Mouse (Mus musculus) liver, adult 2 months (tissue): ENCODE data around the gene Ugcg. TPM values are rescaled to one million over a fixed set of nuclear protein-coding genes. Genes with fewer than 3 reads are reported as not detected.
A peak's percentile ranks its signal among the peaks of the same experiment; 100 is the strongest.

ENCODE experiments used
- DNase-seq: peaks from one replicate; pipeline ENCODE4 v3.0.0-alpha.2; 2011; ENCODE audit warnings: low read depth, low spot score; ENCODE audit errors: extremely low read depth
- H3K27ac ChIP-seq: fragments of 200-500 bp; replicated peaks from 2 replicates; pipeline ENCODE4 v1.5.1; 2012; ENCODE audit warnings: low read depth, mild to moderate bottlenecking, control low read depth, inconsistent platforms, low read length; ENCODE audit not compliant: insufficient read depth
- H3K27me3 ChIP-seq: fragments of 200-500 bp; 2 replicates; pipeline ENCODE4 v1.6.1; 2012; ENCODE audit warnings: mild to moderate bottlenecking, moderate library complexity, low read length, inconsistent platforms; ENCODE audit not compliant: control insufficient read depth, insufficient read depth
- H3K36me3 ChIP-seq: fragments of 200-500 bp; 2 replicates; pipeline ENCODE4 v1.6.1; 2012; ENCODE audit warnings: low read length, inconsistent platforms; ENCODE audit not compliant: control insufficient read depth, insufficient read depth
- H3K4me1 ChIP-seq: fragments of 200-500 bp; 2 replicates; pipeline ENCODE4 v1.6.1; 2011; ENCODE audit warnings: low read length; ENCODE audit not compliant: control insufficient read depth, insufficient read depth
- H3K4me3 ChIP-seq: fragments of 200-500 bp; 2 replicates; pipeline ENCODE4 v1.5.1; 2011; ENCODE audit warnings: low read depth, mild to moderate bottlenecking, control low read depth, low read length, moderate library complexity; ENCODE audit not compliant: insufficient read depth
- H3K79me2 ChIP-seq: fragments of 200-500 bp; 2 replicates; pipeline ENCODE4 v1.6.1; 2012; ENCODE audit warnings: inconsistent platforms, mild to moderate bottlenecking, low read length, moderate library complexity; ENCODE audit not compliant: control insufficient read depth, insufficient read depth
- H3K9ac ChIP-seq: fragments of 200-500 bp; 2 replicates; pipeline ENCODE4 v1.6.1; 2012; ENCODE audit warnings: low read depth, mild to moderate bottlenecking, control low read depth, inconsistent platforms, low read length
- CTCF ChIP-seq: fragments of 200-500 bp; IDR thresholded peaks from 2 replicates; pipeline ENCODE4 v1.5.1; 2011; ENCODE audit warnings: low read depth, low read length, control low read depth
- POLR2A ChIP-seq: fragments of 200-500 bp; IDR thresholded peaks from 2 replicates; pipeline ENCODE4 v1.6.1; 2011; ENCODE audit warnings: low read length, control low read depth; ENCODE audit not compliant: insufficient read depth; ENCODE audit errors: extremely low read depth
- WGBS: fragments of 180-500 bp; shearing (Covaris S2); methylation state at CpG from one replicate; pipeline ENCODE4 v1.1.7; 2018; 5-methylcytosine and 5-hydroxymethylcytosine counted together
- polyA plus RNA-seq: library from polyadenylated mRNA; depleted of rRNA; stranded (reverse); fragments of >200 nt; gene quantifications from 2 replicates; pipeline ENCODE4 v1.2.3, GENCODE M21; 2012
- total RNA-seq: library from RNA; depleted of rRNA; stranded (reverse); fragments of >200 nt; gene quantifications from 2 replicates; pipeline ENCODE4 v1.2.3, GENCODE M21; 2014

Gene Ugcg
- total and polyA plus RNA-seq, 2 experiments: 17.1 to 25.4 TPM

DNA sequence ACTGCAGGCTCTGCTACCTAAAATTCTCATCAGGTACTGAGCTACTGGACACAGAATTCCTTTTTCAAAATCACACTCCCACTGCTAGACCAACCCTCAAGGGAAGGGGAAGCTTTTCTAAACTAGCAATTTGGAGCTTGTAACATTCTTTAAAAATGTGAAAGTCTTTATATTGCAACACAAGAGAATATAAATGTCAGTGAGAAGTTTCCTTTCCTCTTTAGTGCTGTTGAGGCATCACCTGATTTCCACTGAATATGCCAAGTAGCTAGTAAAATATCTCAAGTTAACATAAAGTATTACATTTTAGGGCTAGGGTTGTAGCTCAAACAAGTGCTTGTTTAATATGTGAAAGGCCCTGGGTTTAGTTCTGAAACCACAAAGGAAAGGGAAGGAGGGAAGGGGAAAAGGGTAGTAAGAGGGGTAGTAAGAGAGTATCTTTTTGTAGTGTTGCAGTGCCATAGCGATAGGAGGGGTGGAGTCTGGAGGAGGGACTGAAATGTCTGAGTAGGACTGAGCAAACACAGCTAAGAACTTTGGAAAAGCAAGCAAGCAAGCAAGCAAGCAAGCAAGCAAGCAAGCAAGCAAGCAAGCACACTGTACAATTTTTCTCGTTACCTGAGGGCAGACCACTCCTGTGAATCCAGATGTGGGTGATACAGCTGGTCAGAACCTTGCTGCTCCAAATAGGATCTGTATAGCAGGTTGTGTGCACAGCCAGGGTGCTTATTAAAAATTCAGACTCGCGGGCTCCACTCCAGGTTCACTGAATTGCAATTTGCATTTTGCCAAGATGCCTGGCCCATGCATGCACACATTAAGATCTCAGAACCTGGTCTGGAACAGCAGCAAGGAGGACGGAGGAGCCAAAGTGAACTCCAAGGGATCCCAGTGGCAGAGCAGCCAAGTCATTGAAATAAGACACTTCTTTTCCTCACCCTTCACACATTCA is 7.5 kb upstream of the Ugcg start:
- 64% methylated on average over 5 of the region's 5 CpGs for WGBS

GRCm38 (mm10) chr4:59185671-59186070 is 3.4 kb upstream of the Ugcg start:
- Histone ChIP-seq H3K36me3 (no peaks in the 10 kb centered on the region), H3K27ac (no peak overlapping the region), H3K27me3 (no peaks in the 10 kb centered on the region), H3K4me3 (no peak overlapping the region), H3K4me1 (peaks cover 3% of the 10 kb centered on the region; the same call in 1 of the 2 replicates), H3K79me2 (peaks cover 9% of the 10 kb centered on the region; the same call in 1 of the 2 replicates), H3K9ac (no peak overlapping the region)
- no peak for DNase-seq
- WGBS: 70% methylated on average over 3 of the region's 3 CpGs
- TF ChIP-seq CTCF: no peak

More for the DNA sequence above, 7.5 kb upstream of the Ugcg start:
- no peaks in the 10 kb centered on the region for H3K27me3 ChIP-seq
- no peak overlapping the region for H3K9ac ChIP-seq
- H3K4me1 ChIP-seq: no peaks in the 10 kb centered on the region
- H3K27ac ChIP-seq: no peak overlapping the region
- H3K4me3 ChIP-seq: no peak overlapping the region
- no peak for DNase-seq
- no peaks in the 10 kb centered on the region for H3K79me2 ChIP-seq
- TF ChIP-seq POLR2A (no peak), CTCF (no peak)
- H3K36me3 ChIP-seq: no peaks in the 10 kb centered on the region

DNA sequence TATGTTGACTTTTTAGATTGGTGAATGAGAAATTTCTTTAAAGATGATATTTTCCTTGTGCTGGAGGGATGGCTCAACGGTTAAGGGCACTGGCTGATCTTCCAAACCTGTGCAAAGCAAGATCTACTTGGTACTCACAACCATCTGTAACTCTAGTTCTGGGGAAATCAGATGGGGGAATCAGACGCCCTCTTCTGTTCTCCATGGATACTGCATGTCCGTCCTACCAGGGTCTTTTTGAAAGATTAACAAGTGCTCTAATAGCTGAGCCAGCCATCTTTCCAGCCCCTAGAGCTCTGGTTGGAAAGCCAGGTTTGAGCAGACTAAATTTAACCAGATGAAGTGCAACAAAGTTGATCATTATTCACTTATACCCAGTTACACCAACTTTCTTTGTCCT is 1.8 kb upstream of the Ugcg start:
- Histone ChIP-seq H3K36me3 (no peaks in the 10 kb centered on the region), H3K4me3 (no peak overlapping the region), H3K4me1 (peaks cover 5% of the 10 kb centered on the region; the same call in 1 of the 2 replicates), H3K9ac (no peak overlapping the region), H3K27ac (no peak overlapping the region), H3K27me3 (no peaks in the 10 kb centered on the region), H3K79me2 (peaks cover 12% of the 10 kb centered on the region; the same call in 1 of the 2 replicates)
- WGBS: 44% methylated on average over 3 of the region's 3 CpGs
- peak; percentile 28 for DNase-seq
- no peak; the same call in 1 of the 2 replicates for TF ChIP-seq CTCF
- TF ChIP-seq POLR2A: no peak

DNA sequence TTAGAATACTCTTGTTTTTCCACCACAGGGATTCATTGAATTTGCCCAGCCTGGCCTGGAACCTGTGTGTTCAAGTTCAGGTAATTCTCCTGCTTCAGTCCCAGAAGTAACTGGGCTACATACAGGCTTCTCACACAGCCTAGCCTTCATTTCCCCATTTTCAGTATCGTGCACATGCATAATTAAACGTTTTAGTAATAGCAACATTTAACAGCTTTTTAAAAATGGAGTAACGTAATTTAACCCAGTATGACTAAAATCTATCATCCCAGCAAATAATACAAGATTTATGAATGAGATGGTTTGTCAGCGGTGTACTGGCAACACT is 619 bp upstream of the Ugcg start:
- H3K4me3 ChIP-seq: peak overlapping the region; percentile 81

DNA sequence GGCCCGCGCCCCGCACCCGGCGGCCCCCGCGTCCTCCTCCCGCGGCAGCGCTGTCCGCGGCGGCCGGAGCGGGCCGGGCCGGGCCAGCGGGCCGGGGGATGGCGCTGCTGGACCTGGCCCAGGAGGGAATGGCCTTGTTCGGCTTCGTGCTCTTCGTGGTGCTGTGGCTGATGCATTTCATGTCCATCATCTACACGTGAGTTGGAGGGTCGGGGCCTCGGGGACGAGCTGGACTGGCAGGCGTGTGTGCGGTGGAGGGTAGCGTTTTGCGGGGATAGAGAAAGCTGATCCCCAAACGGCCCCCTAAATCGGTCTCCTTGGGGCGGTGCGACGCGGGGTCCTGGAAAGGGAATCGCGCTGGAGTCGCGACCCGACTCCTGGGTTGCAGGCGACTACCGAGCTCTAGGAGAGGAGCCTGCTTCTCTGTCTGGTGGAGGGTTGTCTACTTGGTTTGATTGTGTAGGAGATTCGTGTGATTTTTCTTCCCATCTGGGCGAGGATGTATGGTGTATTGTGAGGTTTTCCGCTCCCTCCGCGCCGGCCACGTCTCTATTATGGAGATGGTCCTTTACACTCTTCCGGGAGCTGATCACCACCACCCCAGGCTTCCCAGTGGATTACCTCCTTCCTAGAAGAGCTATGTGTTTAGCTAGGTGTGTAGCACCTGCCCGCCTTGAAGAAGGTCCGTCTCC is 635 bp downstream of the Ugcg start:
- H3K36me3 ChIP-seq: no peaks in the 10 kb centered on the region
- WGBS: under 1% methylated on average over 54 of the region's 54 CpGs
- TF ChIP-seq CTCF (0 out of 2 replicates have a peak, but pooled peaks have one; percentile 7), POLR2A (no peak)
- peak; percentile 21 for DNase-seq
- no peaks in the 10 kb centered on the region for H3K27me3 ChIP-seq
- peaks cover 19% of the 10 kb centered on the region; the same call in 1 of the 2 replicates for H3K79me2 ChIP-seq
- peak overlapping the region; percentile 85 for H3K9ac ChIP-seq
- peaks cover 13% of the 10 kb centered on the region; the same call in 1 of the 2 replicates for H3K4me1 ChIP-seq
- H3K4me3 ChIP-seq: peak overlapping the region; percentile 81
- peak overlapping the region; percentile 30 for H3K27ac ChIP-seq

More for the DNA sequence above, 619 bp upstream of the Ugcg start:
- Histone ChIP-seq H3K27ac (peak overlapping the region; percentile 42; the same call in 1 of the 2 replicates), H3K79me2 (peaks cover 16% of the 10 kb centered on the region; the same call in 1 of the 2 replicates), H3K27me3 (no peaks in the 10 kb centered on the region), H3K9ac (peak overlapping the region; percentile 85), H3K36me3 (no peaks in the 10 kb centered on the region), H3K4me1 (peaks cover 8% of the 10 kb centered on the region; the same call in 1 of the 2 replicates)
- no peak for DNase-seq
- TF ChIP-seq CTCF: no peak
- no peak for TF ChIP-seq POLR2A
- WGBS: 46% methylated on average over 4 of the region's 4 CpGs
